Mouse (Mus musculus): ENCODE results near the gene Map4k3.

- TF ChIP-seq EP300 (IDR thresholded peaks at IDR 0.05; ENCODE audit: insufficient read depth, low read depth, low read length) (no peak), CTCF (IDR thresholded peaks at IDR 0.05; ENCODE audit: low read depth, low read length) (no peak), POLR2A (IDR thresholded peaks at IDR 0.05; ENCODE audit: insufficient read depth, low read length) (no peak)
Measured at GRCm38 (mm10) chr17:80688701-80689100, 39.6 kb downstream of the Map4k3 start.

All from ES-Bruce4 (cell line).